Mouse (Mus musculus) layer of hippocampus, postnatal 10 days (tissue): ENCODE data around the gene Igflr1. TPM values are rescaled to one million over a fixed set of nuclear protein-coding genes. Genes with fewer than 3 reads are reported as not detected.

ENCODE experiments used
- DNase-seq, 2 experiments: peaks; one replicate each; pipeline ENCODE4 v3.0.0; 2021; ENCODE audit warnings: low spot score in 2 of 2
- total RNA-seq, 2 experiments: library from RNA; stranded (reverse); gene quantifications; 2 replicates each; pipeline ENCODE4 v1.2.3; 2021

The Igflr1 gene
- total RNA-seq, 2 experiments from 2014 or later = 2.4 to 2.8 TPM

GRCm38 (mm10) chr7:30587842-30588667, 22.8 kb downstream of the Igflr1 start:
- DNase-seq = peak; percentile 65 to 72

DNA sequence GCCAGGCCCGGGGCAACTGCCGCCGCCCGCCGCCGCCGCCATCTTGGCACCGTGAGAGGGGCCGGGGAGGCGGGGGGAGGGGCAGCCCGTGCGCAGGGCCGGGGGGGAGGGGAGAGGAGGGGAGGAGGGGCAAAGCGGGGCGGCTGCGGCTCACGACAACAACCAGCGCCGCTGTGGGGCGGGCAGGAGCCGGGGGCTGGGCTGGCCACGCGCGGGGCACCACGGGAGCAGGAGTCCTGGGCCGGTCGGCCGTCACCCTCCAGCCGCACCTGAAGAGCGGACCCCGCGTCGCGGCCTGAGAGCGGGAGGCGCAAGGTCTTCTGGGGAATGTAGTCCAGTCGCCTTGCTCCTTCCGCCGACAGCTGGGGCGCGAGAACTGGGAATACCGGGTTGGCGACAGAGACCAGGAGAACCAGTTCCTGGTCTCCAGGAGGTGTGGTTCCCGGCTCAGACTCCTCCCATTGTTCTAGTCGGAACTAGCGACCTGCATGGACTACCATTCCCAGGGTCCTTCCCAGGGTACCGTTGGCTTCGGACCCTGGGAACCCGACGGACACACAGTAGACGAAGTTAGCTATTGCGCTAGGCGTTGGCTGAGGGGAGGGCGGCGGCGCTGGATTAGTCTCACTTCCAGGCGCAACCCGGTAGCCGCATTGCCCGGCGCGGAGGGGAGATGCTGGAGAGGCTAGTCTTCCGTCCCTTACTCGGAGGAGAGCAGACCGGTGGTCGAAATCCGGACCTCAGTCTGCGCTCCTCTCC, 23.6 kb downstream of the Igflr1 start, which contains the start of gene Kmt2b:
TSS of gene Kmt2b (minus strand) at position 51 of the 759 bp plus-strand sequence.
- DNase-seq = peak; percentile 93 to 96

GRCm38 (mm10) chr7:30589435-30590301, 24.4 kb downstream of the Igflr1 start:
- peak; percentile 90 to 93 for DNase-seq

DNA sequence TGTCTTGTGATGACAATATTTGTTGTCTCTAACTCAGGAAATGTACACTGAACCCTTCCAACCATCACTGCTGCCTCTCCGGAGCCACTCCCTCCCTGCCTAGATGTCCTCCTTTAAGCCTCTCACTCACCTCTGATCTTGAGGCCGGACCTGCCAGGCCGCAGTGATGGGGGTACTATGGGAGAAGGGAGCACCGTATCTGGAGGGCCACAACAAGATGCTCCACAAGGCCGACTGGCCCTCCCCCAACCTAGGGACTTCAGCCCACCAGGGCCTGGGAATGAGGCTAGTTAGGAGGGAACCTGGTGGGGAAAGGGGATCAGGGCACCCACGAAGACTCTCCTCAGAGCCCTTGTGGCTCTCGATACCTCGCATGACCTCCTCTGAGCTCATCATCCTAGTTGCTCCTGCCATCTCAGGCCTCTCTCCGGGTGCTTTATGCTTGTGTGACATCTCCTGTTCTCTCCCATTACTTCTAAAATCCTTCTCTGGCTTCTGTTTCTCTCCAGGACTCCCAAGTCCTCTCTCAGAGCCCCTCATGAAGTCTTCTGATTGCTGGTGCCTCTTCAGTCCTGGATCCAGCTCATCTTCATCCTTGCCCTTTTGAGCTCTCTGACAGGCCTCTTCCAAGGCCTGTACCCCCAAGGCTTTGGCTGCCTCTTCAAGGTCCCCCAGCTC, 25.8 kb downstream of the Igflr1 start:
- no peak for DNase-seq

- no peak for DNase-seq
These were observed 26.4 kb downstream of the Igflr1 start for GRCm38 (mm10) chr7:30591605-30591951.

DNA sequence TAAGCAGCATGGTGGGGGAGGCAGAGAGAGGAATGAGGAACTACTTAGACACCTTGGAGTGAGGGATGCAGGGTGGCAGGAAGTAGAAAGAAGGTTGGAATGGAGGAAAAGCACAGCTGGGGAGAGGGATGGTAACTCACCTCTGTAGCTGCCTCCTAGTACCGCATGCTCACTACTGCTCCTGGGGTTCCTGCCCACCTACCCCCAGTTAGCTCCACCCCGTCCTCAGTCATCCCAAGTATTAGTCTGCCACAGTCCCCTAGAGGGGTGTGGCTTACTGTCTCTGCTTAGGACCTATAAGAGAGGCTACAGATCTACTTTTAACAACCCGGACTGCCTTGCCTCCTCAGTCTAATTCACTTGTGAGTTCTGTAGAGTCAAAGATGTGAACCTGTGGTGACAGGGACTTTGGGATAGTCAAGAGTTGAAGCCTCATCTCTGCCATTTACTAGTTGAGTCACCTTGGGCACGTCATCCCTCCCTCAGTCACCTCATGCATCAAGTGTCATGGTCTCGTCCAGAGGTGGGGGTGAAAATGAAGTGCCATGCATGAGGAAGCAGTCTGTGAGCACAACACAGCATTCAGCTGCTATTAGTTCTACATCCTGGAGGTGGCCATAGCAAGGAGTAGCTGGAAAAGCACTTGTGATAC, 27.7 kb downstream of the Igflr1 start:
- no peak for DNase-seq

GRCm38 (mm10) chr7:30593579-30594509, 28.6 kb downstream of the Igflr1 start:
- DNase-seq = no peak

GRCm38 (mm10) chr7:30594510-30595024, 29.3 kb downstream of the Igflr1 start:
- DNase-seq = no peak

- no peak for DNase-seq
These were observed 30.9 kb downstream of the Igflr1 start for GRCm38 (mm10) chr7:30596093-30596492.

GRCm38 (mm10) chr7:30596811-30597210, 31.6 kb downstream of the Igflr1 start:
- DNase-seq = no peak

DNA sequence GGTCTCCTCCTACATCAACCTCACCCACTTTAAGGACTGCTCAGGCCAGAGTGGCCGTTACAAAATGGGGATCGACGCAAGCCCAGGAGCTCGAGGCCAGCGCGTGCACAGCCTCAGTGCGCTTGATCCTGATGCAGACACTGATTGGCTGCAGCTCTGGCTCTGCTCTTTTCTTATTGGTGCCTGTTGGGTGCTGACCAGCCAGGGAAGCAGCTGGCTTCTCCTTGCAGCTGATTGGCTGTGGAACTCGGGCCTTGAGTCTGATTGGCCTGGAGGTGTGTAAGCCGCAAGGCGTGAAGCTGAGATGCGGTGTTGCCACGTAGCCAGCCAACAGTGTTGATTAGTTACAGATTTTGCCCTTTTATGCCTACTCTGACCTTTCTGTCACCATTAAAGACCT, 33.6 kb downstream of the Igflr1 start, which contains the start of gene Zbtb32:
TSS of gene Zbtb32 (minus strand) at position 124 of the 400 bp plus-strand sequence.
- DNase-seq = no peak

GRCm38 (mm10) chr7:30599933-30600353, 34.7 kb downstream of the Igflr1 start:
- DNase-seq = peak; percentile 89 to 92

DNA sequence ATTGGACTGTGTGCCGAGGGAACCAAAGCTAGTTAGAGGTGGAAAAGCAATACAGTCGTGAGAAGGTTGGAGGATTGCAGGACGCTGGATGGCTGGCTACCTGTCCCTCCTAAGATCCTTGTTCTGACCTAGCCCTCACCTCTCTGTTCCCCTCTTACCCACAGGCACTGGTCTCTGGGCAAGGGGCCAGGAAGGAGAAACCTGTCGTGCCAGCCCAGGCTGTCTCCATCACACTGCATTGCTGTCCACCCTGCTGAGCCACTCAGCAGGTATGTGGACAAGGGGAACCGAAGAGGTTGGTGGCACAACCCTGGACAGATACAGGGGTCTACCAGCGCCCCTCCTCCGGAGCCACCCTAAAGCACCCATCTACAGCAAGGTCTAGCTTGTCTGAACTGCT, 35.4 kb downstream of the Igflr1 start:
- no peak for DNase-seq

- no peak for DNase-seq
These were observed 37.4 kb downstream of the Igflr1 start for GRCm38 (mm10) chr7:30602583-30602982.

DNA sequence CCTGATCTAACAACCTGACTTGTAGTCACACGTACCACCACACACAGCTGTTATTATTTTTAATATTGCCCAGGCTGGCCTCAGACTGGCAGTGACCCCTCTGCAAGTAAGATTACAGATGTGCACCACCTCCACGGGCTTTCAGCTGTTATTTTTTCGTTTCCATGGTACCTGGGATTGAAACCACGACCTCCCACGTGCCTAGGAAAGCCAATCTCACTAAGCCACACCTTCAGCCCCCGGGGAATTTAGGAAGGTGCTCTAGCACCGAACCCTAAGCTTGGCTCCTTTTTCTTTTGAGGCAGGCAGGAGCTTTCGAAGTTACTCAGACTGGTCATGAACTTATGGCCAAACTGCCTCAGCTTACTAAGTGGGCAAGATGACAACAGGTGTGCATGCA, 39.2 kb downstream of the Igflr1 start:
- no peak for DNase-seq

DNA sequence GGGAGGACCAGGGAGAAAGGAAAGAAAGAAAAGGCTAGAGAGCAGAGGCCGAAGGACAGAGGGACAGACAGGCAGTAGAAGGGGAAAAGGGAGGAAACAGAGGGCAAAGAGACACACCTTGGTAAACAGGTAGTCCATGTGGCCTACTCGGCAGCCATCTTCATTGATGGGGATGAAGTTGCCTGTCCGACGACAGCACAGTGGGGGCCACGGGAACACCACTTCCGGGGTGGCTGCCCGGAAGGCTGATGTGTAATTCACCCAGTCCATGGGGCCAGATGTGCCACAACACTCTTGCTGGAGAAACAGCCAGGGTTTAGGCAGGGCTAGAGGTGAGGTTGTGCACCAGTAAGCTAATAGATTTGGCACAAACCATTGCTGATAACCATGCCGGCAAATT, 39.7 kb downstream of the Igflr1 start:
- DNase-seq = no peak

DNA sequence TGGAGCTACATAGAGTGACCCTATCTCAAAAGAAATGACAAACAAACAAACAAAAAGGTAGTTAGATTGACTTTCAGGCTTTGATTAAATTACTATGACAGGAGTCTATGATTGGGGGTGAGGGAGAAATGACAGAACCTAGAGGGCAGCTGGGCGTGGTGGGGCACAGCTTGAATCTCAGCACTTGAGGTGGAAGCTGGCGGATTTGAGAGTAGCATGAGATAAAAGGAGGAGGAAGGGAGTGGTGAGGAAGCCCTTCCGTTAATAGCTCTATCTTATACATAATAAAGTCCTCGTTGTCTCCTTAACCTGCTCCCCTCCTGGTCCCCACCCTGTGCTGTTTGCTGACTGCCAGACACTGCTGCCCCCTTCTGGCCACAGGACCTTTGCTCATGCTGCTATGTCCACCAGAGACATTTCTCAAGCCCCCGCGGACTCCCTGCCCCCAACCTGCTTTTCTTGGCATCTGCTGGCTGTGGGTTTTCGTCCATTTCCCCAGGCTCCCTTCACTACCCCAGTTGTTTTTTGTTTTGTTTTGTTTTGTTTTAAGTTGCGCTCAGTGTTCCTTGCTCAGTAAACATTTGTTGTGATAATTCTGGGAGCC, 42.6 kb downstream of the Igflr1 start:
- DNase-seq = peak; percentile 48 to 56

GRCm38 (mm10) chr7:30608476-30608875, 43.2 kb downstream of the Igflr1 start:
- no peak for DNase-seq
